Mouse (Mus musculus) ovary, adult 10 weeks (tissue): ENCODE results near the gene Slc7a9. TPM values are rescaled to one million over a fixed set of nuclear protein-coding genes. Genes with fewer than 3 reads are reported as not detected.

ENCODE experiments used
- polyA plus RNA-seq: library from polyadenylated mRNA; stranded (reverse); fragments of 350-450 nt; fragmentation: Illumina TruSeq; extraction: RNeasy Lipid Tissue Mini Kit (QIAGEN cat#74804); gene quantifications from one replicate; pipeline ENCODE4 v1.2.3, GENCODE M21; 2014

Gene Slc7a9
- not detected for polyA plus RNA-seq

DNA sequence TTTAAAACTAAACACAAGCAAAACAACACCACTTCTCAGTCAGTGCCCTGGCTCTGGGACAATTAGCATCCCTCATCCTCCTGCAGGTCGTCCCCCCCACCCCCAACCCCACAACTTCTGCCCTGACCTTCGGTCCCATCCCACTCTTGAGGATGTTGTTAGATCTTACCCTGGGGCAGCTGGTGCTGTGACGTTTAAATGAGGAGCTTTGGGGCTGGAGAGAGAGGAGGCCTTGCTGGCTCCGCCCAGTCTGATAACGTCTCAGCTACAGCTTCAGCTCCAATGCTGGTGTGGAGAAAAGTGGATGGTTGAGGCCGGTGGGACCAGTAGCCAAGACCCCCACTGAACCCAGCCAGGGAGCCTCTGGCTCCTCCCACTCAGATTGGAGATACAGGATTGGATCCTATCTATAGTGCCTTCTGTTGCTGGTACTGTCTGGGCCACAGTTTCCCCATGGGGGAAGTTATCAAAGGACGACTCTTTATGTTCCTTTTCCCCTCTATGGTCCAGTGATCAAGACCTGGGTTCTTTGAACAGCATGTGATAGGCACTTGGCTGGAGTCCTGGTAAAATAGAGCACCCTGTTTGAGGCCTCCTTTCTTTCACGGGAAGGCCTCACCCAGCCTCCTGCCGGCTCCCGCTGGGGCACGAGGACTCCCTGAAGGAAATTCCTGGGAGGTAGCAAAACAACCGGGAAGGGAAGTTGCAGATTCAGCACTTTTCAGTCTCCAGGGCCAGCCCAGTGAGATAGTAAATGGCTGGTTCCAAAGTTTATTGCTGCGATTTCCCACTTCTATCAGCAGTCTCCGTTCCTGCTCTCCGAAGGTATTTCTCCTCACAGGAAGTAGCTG is at the start of gene Slc7a9:
TSS of gene Slc7a9 (plus strand) at position 801 of the 851 bp plus-strand sequence.

Other genes starting within 250 kb of the Slc7a9 start
- 0.20 TPM for gene Lrp3, start 233.3 kb upstream of the Slc7a9 start, polyA plus RNA-seq
- 7.7 TPM for gene Gpatch1, start 130.4 kb upstream of the Slc7a9 start, polyA plus RNA-seq
- 25.4 TPM for gene Rhpn2, start 114.6 kb upstream of the Slc7a9 start, polyA plus RNA-seq
- 3.4 TPM for gene Faap24, start 52.0 kb upstream of the Slc7a9 start, polyA plus RNA-seq
- gene Cep89, start 51.8 kb upstream of the Slc7a9 start, polyA plus RNA-seq, result 22.4 TPM
- gene Tdrd12, start 88.9 kb downstream of the Slc7a9 start, polyA plus RNA-seq, result 10.5 TPM
- gene Nudt19, start 107.5 kb downstream of the Slc7a9 start, polyA plus RNA-seq, result 166 TPM
- gene Rgs9bp, start 136.8 kb downstream of the Slc7a9 start, polyA plus RNA-seq, result 0.37 TPM
- 15.6 TPM for gene Ankrd27, start 137.4 kb downstream of the Slc7a9 start, polyA plus RNA-seq
- 340 TPM for gene Pdcd5, start 198.7 kb downstream of the Slc7a9 start, polyA plus RNA-seq